Mouse (Mus musculus): ENCODE results near the gene Psmd2.

- TF ChIP-seq POLR2A (IDR thresholded peaks at IDR 0.05; ENCODE audit: insufficient read depth, low read length) (no peak), CTCF (IDR thresholded peaks at IDR 0.05; ENCODE audit: low read depth, low read length) (no peak)
These were observed 48.6 kb downstream of the Psmd2 start for GRCm38 (mm10) chr16:20700036-20700435.

Data from ES-Bruce4 (cell line).